Mouse (Mus musculus) limb, embryonic 13.5 days (tissue): ENCODE results near the gene Tshb. TPM values are rescaled to one million over a fixed set of nuclear protein-coding genes. Genes with fewer than 3 reads are reported as not detected.
A peak's percentile ranks its signal among the peaks of the same experiment; 100 is the strongest.

Experiments used
- ATAC-seq: fragments of 200-750 bp; cut with Nextera tagmentation; 2 replicates; pipeline ENCODE4 v1.8.0; 2017; ENCODE audit warnings: low read depth, moderate number of reproducible peaks, moderate TSS enrichment; ENCODE audit not compliant: low FRiP score
- H3K27ac ChIP-seq: fragments of 300-500 bp; sonication (generic); 2 replicates; pipeline ENCODE4 v1.5.1; 2015; ENCODE audit warnings: inconsistent platforms, mild to moderate bottlenecking, moderate library complexity
- H3K27me3 ChIP-seq: fragments of 300-500 bp; sonication (generic); 2 replicates; pipeline ENCODE4 v1.6.1; 2015; ENCODE audit warnings: mild to moderate bottlenecking, inconsistent platforms
- H3K36me3 ChIP-seq: fragments of 300-500 bp; sonication (generic); 2 replicates; pipeline ENCODE4 v1.6.1; 2015; ENCODE audit warnings: inconsistent platforms, mild to moderate bottlenecking, moderate library complexity
- H3K4me1 ChIP-seq: fragments of 300-500 bp; sonication (generic); 2 replicates; pipeline ENCODE4 v1.6.1; 2015; ENCODE audit warnings: inconsistent platforms
- H3K4me2 ChIP-seq: fragments of 300-500 bp; sonication (generic); replicated peaks from 2 replicates; pipeline ENCODE4 v1.6.1; 2015; ENCODE audit warnings: inconsistent platforms, mild to moderate bottlenecking, moderate library complexity
- H3K4me3 ChIP-seq: fragments of 300-500 bp; sonication (generic); 2 replicates; pipeline ENCODE4 v1.5.1; 2015; ENCODE audit warnings: moderate library complexity, mild to moderate bottlenecking, inconsistent platforms
- H3K9ac ChIP-seq: fragments of 300-500 bp; sonication (generic); 2 replicates; pipeline ENCODE4 v1.6.1; 2015; ENCODE audit warnings: mild to moderate bottlenecking, inconsistent platforms
- H3K9me3 ChIP-seq: fragments of 300-500 bp; sonication (generic); 2 replicates; pipeline ENCODE4 v1.6.1; 2016; ENCODE audit warnings: inconsistent platforms
- WGBS: fragments of 180-500 bp; shearing (Covaris S2); methylation state at CpG from one replicate; pipeline ENCODE4 v1.1.7; 2015; 5-methylcytosine and 5-hydroxymethylcytosine counted together
- polyA plus RNA-seq: library from polyadenylated mRNA; unstranded; fragments of >200 nt; fragmentation: Nextera tagmentation; extraction: Ambion mirVana; gene quantifications from 2 replicates; pipeline ENCODE4 v1.2.1, GENCODE M21; 2015

Gene Tshb
- polyA plus RNA-seq, 1 experiment from 2014 or later = 0.09 TPM

DNA sequence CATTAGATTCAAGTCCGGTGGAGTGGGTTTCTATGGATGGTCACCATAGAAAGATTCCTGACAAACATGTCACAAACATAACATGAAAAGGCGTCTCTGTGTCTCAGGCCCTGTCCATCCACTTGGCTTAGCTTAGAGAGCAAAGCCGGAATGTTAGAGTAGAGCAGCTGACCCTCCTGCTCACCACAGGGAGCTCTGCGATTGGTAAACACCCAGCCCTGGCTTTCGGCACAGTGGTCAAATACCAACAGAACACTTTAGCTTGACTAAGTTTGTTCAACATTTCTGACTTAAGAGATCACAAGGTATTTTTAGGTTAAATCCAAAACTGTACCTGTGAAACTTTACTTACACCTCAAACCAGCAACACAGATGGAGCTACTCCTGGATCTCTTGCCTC lies 31.4 kb downstream of the Tshb start:
- H3K4me3 ChIP-seq = no peak overlapping the region
- no peak overlapping the region for H3K4me2 ChIP-seq
- H3K36me3 ChIP-seq = peaks cover 9% of the 10 kb centered on the region; the same call in 1 of the 2 replicates
- H3K9ac ChIP-seq = no peak overlapping the region
- no peak overlapping the region for H3K27ac ChIP-seq
- 84% methylated on average over 5 of the region's 5 CpGs for WGBS
- H3K9me3 ChIP-seq = no peaks in the 10 kb centered on the region
- peaks cover 14% of the 10 kb centered on the region for H3K4me1 ChIP-seq
- ATAC-seq = no peak
- H3K27me3 ChIP-seq = no peaks in the 10 kb centered on the region

- WGBS = 74% methylated on average over 5 of the region's 5 CpGs
- H3K4me3 ChIP-seq = no peak overlapping the region
- H3K4me1 ChIP-seq = peaks cover 25% of the 10 kb centered on the region
- no peak overlapping the region for H3K4me2 ChIP-seq
- H3K27me3 ChIP-seq = no peaks in the 10 kb centered on the region
- H3K9me3 ChIP-seq = no peaks in the 10 kb centered on the region
- ATAC-seq = no peak
- H3K36me3 ChIP-seq = peaks cover 10% of the 10 kb centered on the region; the same call in 1 of the 2 replicates
- no peak overlapping the region for H3K27ac ChIP-seq
- no peak overlapping the region for H3K9ac ChIP-seq
Measured at GRCm38 (mm10) chr3:102748686-102749085, 33.8 kb downstream of the Tshb start.

DNA sequence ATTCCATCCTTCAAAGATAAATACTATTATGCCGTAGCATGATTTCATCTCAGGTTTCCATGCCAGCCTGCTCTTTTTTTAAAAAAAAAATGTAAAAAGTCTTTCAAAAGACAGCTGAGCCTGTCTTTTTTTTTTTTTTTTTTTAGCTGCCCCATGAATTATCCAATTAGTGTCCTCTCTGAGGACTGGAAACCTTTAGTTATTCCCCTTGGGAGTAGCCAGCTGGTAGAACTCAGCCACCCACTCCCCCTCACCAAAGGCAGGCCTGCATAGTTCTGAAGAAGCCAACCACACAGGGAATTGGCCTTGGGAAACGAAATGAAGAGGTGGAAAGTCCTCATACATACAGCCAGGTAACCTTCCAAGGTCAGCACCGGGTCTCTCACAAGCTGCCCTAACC lies 34.5 kb downstream of the Tshb start:
- H3K9me3 ChIP-seq = no peaks in the 10 kb centered on the region
- H3K4me2 ChIP-seq = no peak overlapping the region
- H3K4me3 ChIP-seq = no peak overlapping the region
- H3K4me1 ChIP-seq = peaks cover 28% of the 10 kb centered on the region
- no peak overlapping the region for H3K27ac ChIP-seq
- no peaks in the 10 kb centered on the region for H3K27me3 ChIP-seq
- peaks cover 10% of the 10 kb centered on the region; the same call in 1 of the 2 replicates for H3K36me3 ChIP-seq
- ATAC-seq = no peak
- no peak overlapping the region for H3K9ac ChIP-seq
- 71% methylated on average over 3 of the region's 3 CpGs for WGBS

GRCm38 (mm10) chr3:102746174-102746573 lies 36.3 kb downstream of the Tshb start:
- Histone ChIP-seq H3K36me3 (peaks cover 7% of the 10 kb centered on the region; the same call in 1 of the 2 replicates), H3K9me3 (no peaks in the 10 kb centered on the region), H3K9ac (no peak overlapping the region), H3K4me3 (no peak overlapping the region), H3K4me2 (no peak overlapping the region), H3K27me3 (no peaks in the 10 kb centered on the region), H3K27ac (no peak overlapping the region), H3K4me1 (peaks cover 17% of the 10 kb centered on the region)
- WGBS = 80% methylated on average over 4 of the region's 4 CpGs
- no peak for ATAC-seq

GRCm38 (mm10) chr3:102744657-102745056 lies 37.9 kb downstream of the Tshb start:
- H3K4me1 ChIP-seq = peaks cover 17% of the 10 kb centered on the region
- no peak overlapping the region for H3K4me3 ChIP-seq
- 0 out of 2 replicates have a peak, but pooled peaks have one; percentile 40 for ATAC-seq
- H3K36me3 ChIP-seq = 0 out of 2 replicates have a peak, but pooled peaks cover 3% of the 10 kb centered on the region
- no peaks in the 10 kb centered on the region for H3K9me3 ChIP-seq
- H3K9ac ChIP-seq = no peak overlapping the region
- WGBS = 30% methylated on average over 5 of the region's 5 CpGs
- H3K27me3 ChIP-seq = no peaks in the 10 kb centered on the region
- H3K4me2 ChIP-seq = no peak overlapping the region
- peak overlapping the region; percentile 48; the same call in 1 of the 2 replicates for H3K27ac ChIP-seq

- Histone ChIP-seq H3K27me3 (no peaks in the 10 kb centered on the region), H3K9me3 (no peaks in the 10 kb centered on the region), H3K4me1 (peaks cover 17% of the 10 kb centered on the region), H3K36me3 (0 out of 2 replicates have a peak, but pooled peaks cover 3% of the 10 kb centered on the region), H3K9ac (no peak overlapping the region), H3K27ac (0 out of 2 replicates have a peak overlapping the region, but pooled peaks have one; percentile 48), H3K4me3 (no peak overlapping the region), H3K4me2 (no peak overlapping the region)
- ATAC-seq = no peak
- whole genome bisulfite sequencing = 83% methylated on average over 9 of the region's 9 CpGs
Measured at GRCm38 (mm10) chr3:102743781-102744471, 38.6 kb downstream of the Tshb start.

DNA sequence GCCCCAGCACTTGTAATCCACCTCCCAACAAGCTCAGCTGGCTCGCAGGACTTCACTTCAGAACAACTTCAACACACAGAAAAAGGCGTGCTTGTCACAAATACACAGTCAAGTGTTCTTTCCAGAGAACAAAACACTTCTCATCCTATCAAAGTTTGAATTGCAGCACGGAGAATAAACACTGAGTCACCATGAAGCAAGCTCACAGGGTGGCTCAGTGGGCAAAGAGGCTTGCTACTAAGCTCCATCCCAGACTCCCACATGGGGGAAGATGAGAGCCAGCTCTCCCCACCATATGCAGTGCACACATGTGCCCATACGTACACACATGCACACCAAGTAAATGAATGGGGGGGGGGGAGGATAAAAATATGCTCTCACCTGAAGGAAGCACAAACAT lies 39.3 kb downstream of the Tshb start:
- Histone ChIP-seq H3K4me2 (no peak overlapping the region), H3K4me3 (no peak overlapping the region), H3K9me3 (no peaks in the 10 kb centered on the region), H3K27me3 (no peaks in the 10 kb centered on the region), H3K36me3 (0 out of 2 replicates have a peak, but pooled peaks cover 3% of the 10 kb centered on the region), H3K9ac (no peak overlapping the region), H3K27ac (no peak overlapping the region), H3K4me1 (peaks cover 19% of the 10 kb centered on the region)
- no peak for ATAC-seq
- 73% methylated on average over 4 of the region's 4 CpGs for WGBS

DNA sequence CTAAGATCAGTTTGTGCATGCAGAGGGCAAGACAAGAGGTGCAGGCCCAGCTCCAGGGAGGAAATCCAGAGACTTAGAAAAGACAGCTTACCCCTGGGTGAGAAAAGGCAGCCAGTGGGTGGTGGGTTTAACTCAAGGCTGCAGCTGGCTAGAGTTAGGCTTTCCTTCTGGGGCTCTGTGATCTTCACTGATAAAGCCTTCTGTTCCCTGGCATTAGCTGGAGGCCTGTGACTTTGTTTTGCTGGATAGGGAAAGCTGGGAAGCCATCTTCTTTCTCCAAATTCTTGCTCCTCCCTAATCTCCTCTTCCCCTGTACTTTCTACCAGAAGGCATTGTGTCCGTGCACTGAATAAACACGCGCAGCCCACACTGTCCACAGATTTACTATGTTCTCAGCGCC lies 39.8 kb downstream of the Tshb start:
- Histone ChIP-seq H3K36me3 (0 out of 2 replicates have a peak, but pooled peaks cover 3% of the 10 kb centered on the region), H3K9me3 (no peaks in the 10 kb centered on the region), H3K4me2 (no peak overlapping the region), H3K9ac (no peak overlapping the region), H3K4me1 (peaks cover 24% of the 10 kb centered on the region), H3K27ac (no peak overlapping the region), H3K4me3 (no peak overlapping the region), H3K27me3 (no peaks in the 10 kb centered on the region)
- 86% methylated on average over 4 of the region's 4 CpGs for WGBS
- no peak for ATAC-seq

DNA sequence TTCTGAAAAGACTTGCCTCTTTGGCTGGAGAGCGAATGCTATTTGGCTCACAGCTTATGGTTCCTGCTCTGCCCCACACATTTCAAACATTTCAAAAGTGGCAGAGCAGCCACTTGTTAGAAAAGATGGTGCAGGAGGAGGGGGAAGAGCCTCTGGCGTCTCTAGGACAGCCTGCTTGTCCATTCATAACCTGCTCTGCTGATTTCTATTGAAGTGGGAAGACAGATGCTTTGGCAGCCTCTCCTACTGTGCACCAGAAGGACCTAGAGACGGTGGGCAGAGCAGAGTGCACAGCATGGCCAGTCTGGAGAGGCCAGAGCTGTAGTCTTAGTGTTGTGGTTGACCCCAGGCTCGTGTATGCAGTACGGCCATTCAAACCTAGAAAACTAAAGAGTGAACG lies 43.6 kb downstream of the Tshb start:
- Histone ChIP-seq H3K27me3 (no peaks in the 10 kb centered on the region), H3K9ac (no peak overlapping the region), H3K4me1 (peaks cover 29% of the 10 kb centered on the region), H3K9me3 (no peaks in the 10 kb centered on the region), H3K27ac (no peak overlapping the region), H3K36me3 (no peaks in the 10 kb centered on the region), H3K4me3 (no peak overlapping the region), H3K4me2 (no peak overlapping the region)
- no peak for ATAC-seq
- 86% methylated on average over 6 of the region's 6 CpGs for WGBS

GRCm38 (mm10) chr3:102738161-102738901 lies 44.2 kb downstream of the Tshb start:
- WGBS = 68% methylated on average over 10 of the region's 10 CpGs
- no peak overlapping the region for H3K4me2 ChIP-seq
- H3K9ac ChIP-seq = no peak overlapping the region
- H3K4me3 ChIP-seq = no peak overlapping the region
- no peaks in the 10 kb centered on the region for H3K36me3 ChIP-seq
- ATAC-seq = no peak
- peaks cover 26% of the 10 kb centered on the region for H3K4me1 ChIP-seq
- no peak overlapping the region for H3K27ac ChIP-seq
- no peaks in the 10 kb centered on the region for H3K27me3 ChIP-seq
- no peaks in the 10 kb centered on the region for H3K9me3 ChIP-seq

DNA sequence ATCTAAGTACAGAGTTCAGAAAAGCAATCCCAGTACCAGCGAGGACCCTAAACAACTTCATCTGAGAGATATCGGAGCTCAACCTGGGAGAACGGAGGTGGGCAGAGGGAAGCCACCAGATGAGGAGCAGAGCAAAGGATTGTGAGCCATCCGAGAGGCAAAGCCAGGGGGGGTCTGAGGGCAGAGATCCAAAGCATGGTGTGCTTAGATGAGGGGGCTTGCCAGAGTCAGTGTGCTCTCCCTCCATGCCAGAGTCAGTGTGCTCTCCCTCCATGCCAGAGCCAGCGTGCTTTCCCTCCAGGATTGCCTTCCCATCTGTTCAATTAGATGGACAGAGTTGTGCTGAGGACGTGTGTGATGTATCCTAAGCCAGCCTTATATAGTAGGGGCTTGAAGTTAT lies 45.4 kb downstream of the Tshb start:
- H3K36me3 ChIP-seq = no peaks in the 10 kb centered on the region
- WGBS = 72% methylated on average over 6 of the region's 6 CpGs
- H3K9ac ChIP-seq = peak overlapping the region; percentile 45; the same call in 1 of the 2 replicates
- H3K4me3 ChIP-seq = no peak overlapping the region
- H3K4me1 ChIP-seq = peaks cover 24% of the 10 kb centered on the region
- no peak overlapping the region for H3K4me2 ChIP-seq
- no peaks in the 10 kb centered on the region for H3K27me3 ChIP-seq
- ATAC-seq = no peak
- no peak overlapping the region for H3K27ac ChIP-seq
- H3K9me3 ChIP-seq = no peaks in the 10 kb centered on the region

GRCm38 (mm10) chr3:102736436-102736835 lies 46.1 kb downstream of the Tshb start:
- H3K4me2 ChIP-seq = no peak overlapping the region
- H3K36me3 ChIP-seq = no peaks in the 10 kb centered on the region
- peaks cover 24% of the 10 kb centered on the region for H3K4me1 ChIP-seq
- no peak overlapping the region for H3K27ac ChIP-seq
- 73% methylated on average over 6 of the region's 6 CpGs for WGBS
- H3K27me3 ChIP-seq = no peaks in the 10 kb centered on the region
- no peaks in the 10 kb centered on the region for H3K9me3 ChIP-seq
- H3K9ac ChIP-seq = no peak overlapping the region
- H3K4me3 ChIP-seq = no peak overlapping the region
- no peak for ATAC-seq
